Mouse (Mus musculus) CD8-positive naive resting alpha-beta T cell, adult 2 months (primary cell): ENCODE data around the gene Mdh1b.

Experiments
- DNase-seq, 2 experiments: peaks; one replicate each; pipeline ENCODE4 v3.0.0; 2022; ENCODE audit warnings: low read depth in 2 of 2, low spot score in 2 of 2

The Mdh1b gene

DNA sequence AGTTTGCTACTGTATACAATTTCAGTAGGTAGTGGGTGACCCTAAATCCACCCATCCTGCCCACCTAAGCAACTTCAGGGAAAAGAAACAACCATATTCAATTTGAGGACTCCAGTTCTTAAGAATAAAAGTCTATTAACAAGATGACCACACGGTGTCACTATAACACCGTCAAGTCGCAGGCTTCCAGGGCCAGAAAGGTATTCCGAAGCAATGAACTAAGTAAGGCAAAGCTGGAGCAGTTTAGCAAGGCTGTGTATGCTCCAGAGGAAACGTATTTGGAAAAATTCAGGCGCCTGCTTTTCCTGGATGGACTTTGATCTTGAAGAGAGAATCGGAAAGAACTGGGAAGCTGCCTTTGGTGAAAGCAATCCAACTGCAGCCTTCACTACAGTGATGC lies 70.5 kb downstream of the Mdh1b start:
- peak; percentile 4 to 26 for DNase-seq

DNA sequence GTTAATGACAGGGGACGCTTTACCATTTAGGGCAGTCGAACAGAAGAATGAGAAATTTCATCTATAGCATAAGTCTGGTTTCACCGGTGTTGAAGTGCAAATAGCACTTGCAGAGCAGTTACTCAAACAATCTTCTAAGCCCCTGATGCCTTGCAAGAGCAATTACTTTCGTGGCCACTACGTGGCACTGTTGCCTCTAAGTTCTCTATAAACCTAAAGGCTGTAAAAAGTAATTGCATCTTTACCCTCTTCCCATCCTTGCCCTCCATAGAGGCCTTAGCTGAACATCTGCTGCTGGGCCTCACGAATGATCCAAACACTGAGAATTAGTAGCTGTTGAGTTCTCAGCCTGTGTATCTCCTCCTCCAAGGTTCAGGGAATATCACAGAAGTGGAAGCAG lies 72.1 kb downstream of the Mdh1b start:
- DNase-seq, result peak; percentile 7 to 44
